Mouse (Mus musculus) cortical plate, adult 2 months (tissue): ENCODE measurements around the gene Uqcc2.

Source experiments
- CTCF ChIP-seq: fragments of 200-500 bp; IDR thresholded peaks from 2 replicates; pipeline ENCODE4 v1.5.1; 2011; ENCODE audit warnings: mild to moderate bottlenecking, control low read depth, low read length; ENCODE audit not compliant: insufficient read depth; ENCODE audit errors: extremely low read depth
- POLR2A ChIP-seq: fragments of 200-500 bp; IDR thresholded peaks from 2 replicates; pipeline ENCODE4 v1.6.1; 2011; ENCODE audit warnings: mild to moderate bottlenecking, low read length, control low read depth; ENCODE audit not compliant: insufficient read depth; ENCODE audit errors: extremely low read depth

DNA sequence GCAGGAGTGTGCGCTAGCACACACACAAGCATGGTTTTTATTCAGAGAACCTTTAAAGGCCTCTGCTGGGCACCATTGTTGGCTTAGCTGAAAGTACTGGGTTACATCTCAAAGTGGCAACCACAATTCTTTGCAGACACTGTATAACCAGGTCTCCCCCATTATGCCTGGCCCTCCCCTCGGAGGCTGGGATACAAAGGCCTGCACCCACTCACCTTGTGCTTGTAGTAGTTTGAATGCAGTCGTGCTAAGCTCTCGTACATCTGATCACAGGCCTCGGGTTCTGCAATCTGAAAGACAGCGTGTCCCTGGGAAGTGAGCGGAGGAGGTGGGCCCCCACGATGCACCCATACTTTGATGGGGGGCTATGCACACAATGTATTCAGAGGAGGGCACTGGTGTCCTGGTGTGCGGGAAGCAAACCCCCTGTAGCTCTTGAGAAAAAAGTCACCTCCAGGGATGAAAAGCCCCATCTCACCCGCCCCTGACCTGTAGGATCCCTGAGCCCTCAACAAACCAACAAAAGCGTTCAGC lies 8.0 kb downstream of the Uqcc2 start:
- TF ChIP-seq POLR2A: no peak
- TF ChIP-seq CTCF: no peak
